Mouse (Mus musculus) liver, postnatal 0 days (tissue): ENCODE measurements around the gene Sox5. TPM values are rescaled to one million over a fixed set of nuclear protein-coding genes. Genes with fewer than 3 reads are reported as not detected.

Source experiments
- ATAC-seq: fragments of 200-750 bp; cut with Nextera tagmentation; 2 replicates; pipeline ENCODE4 v1.8.0; 2017; ENCODE audit warnings: mild to moderate bottlenecking, moderate library complexity
- DNase-seq: peaks from one replicate; pipeline ENCODE4 v3.0.0-alpha.2; 2016
- H3K27ac ChIP-seq: fragments of 300-500 bp; sonication (generic); 2 replicates; pipeline ENCODE4 v1.5.1; 2014; ENCODE audit warnings: antibody characterized with exemption, moderate library complexity, mild to moderate bottlenecking, low read depth
- H3K27me3 ChIP-seq: fragments of 300-500 bp; sonication (generic); 2 replicates; pipeline ENCODE4 v1.6.1; 2014; ENCODE audit warnings: low read length, control low read depth, mixed read lengths; ENCODE audit not compliant: insufficient read depth
- H3K36me3 ChIP-seq: fragments of 300-500 bp; sonication (generic); replicated peaks from 2 replicates; pipeline ENCODE4 v1.6.1; 2014; ENCODE audit warnings: mild to moderate bottlenecking, control low read depth, low read length, moderate library complexity, mixed read lengths; ENCODE audit not compliant: insufficient read depth
- H3K4me1 ChIP-seq: fragments of 300-500 bp; sonication (generic); 2 replicates; pipeline ENCODE4 v1.6.1; 2014; ENCODE audit warnings: antibody characterized with exemption, mild to moderate bottlenecking, control low read depth; ENCODE audit not compliant: insufficient read depth
- H3K4me2 ChIP-seq: fragments of 300-500 bp; sonication (generic); 2 replicates; pipeline ENCODE4 v1.6.1; 2014; ENCODE audit warnings: low read depth, mild to moderate bottlenecking, low read length, moderate library complexity, mixed read lengths
- H3K4me3 ChIP-seq: fragments of 300-500 bp; sonication (generic); 2 replicates; pipeline ENCODE4 v1.5.1; 2014; ENCODE audit warnings: low read depth, low read length
- H3K9ac ChIP-seq: fragments of 300-500 bp; sonication (generic); replicated peaks from 2 replicates; pipeline ENCODE4 v1.6.1; 2014; ENCODE audit warnings: mild to moderate bottlenecking, moderate library complexity
- H3K9me3 ChIP-seq: fragments of 300-500 bp; sonication (generic); 2 replicates; pipeline ENCODE4 v1.6.1; 2016; ENCODE audit warnings: mild to moderate bottlenecking, control low read depth, low read length, mixed read lengths
- CTCF ChIP-seq: sonication (generic); IDR thresholded peaks from 2 replicates; pipeline ENCODE4 v1.5.1; 2016; ENCODE audit warnings: antibody characterized with exemption, low read depth
- EP300 ChIP-seq: IDR thresholded peaks from 2 replicates; pipeline ENCODE4 v1.6.1; 2016; ENCODE audit warnings: antibody characterized with exemption, low read depth, mild to moderate bottlenecking
- WGBS: fragments of 180-500 bp; shearing (Covaris S2); extraction: QIAGEN DNeasy Blood & Tissue Kit; methylation state at CpG from one replicate; pipeline ENCODE4 v1.1.7; 2014; ENCODE audit not compliant: insufficient replicate concordance; 5-methylcytosine and 5-hydroxymethylcytosine counted together
- polyA plus RNA-seq: library from polyadenylated mRNA; unstranded; fragments of >200 nt; fragmentation: Nextera tagmentation; extraction: Ambion mirVana; gene quantifications from 2 replicates; pipeline ENCODE4 v1.2.1, GENCODE M21; 2015

Sox5 gene
- polyA plus RNA-seq, 1 experiment from 2014 or later = 7.5 TPM

- H3K9ac ChIP-seq = no peak overlapping the region
- H3K4me1 ChIP-seq = peaks cover 8% of the 10 kb centered on the region; the same call in 1 of the 2 replicates
- H3K27ac ChIP-seq = no peak overlapping the region
- no peaks in the 10 kb centered on the region for H3K27me3 ChIP-seq
- no peaks in the 10 kb centered on the region for H3K36me3 ChIP-seq
- TF ChIP-seq EP300 (no peak), CTCF (no peak)
- no peak overlapping the region for H3K4me2 ChIP-seq
- DNase-seq = no peak
- 69% methylated on average over 4 of the region's 4 CpGs for WGBS
- ATAC-seq = no peak
- no peaks in the 10 kb centered on the region; the same call in 1 of the 2 replicates for H3K9me3 ChIP-seq
- H3K4me3 ChIP-seq = no peak overlapping the region
Measured at GRCm38 (mm10) chr6:144332027-144332426, 449.8 kb downstream of the Sox5 start.

DNA sequence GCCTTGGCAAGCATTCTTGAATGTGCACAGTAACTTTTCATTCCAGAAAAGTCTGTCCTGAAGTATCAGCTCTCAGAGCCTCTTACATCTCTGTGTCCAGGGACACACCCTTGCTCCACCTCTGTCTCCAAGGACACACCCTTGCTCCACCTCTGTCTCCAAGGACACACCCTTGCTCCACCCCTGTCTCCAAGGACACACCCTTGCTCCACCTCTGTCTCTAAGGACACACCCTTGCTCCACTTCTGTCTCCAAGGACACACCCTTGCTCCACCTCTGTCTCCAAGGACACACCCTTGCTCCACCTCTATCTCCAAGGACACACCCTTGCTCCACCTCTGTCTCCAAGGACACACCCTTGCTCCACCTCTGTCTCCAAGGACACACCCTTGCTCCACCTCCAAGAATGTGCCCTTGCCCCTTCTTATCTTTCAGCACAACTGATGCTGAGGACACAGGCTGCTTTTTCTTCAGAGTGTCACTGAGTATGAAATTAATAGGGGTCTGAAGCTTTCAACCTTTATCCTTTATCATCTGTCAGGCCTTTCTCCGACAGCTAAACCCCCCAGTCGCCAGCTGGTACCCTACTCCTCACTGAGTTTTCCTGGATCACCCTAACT, 452.4 kb downstream of the Sox5 start:
- Histone ChIP-seq H3K4me2 (no peak overlapping the region), H3K27ac (no peak overlapping the region), H3K27me3 (no peaks in the 10 kb centered on the region), H3K4me1 (peaks cover 3% of the 10 kb centered on the region; the same call in 1 of the 2 replicates), H3K9me3 (no peaks in the 10 kb centered on the region; the same call in 1 of the 2 replicates), H3K36me3 (no peaks in the 10 kb centered on the region), H3K9ac (no peak overlapping the region), H3K4me3 (no peak overlapping the region)
- ATAC-seq (no peak), DNase-seq (no peak)
- WGBS = 50% methylated on average over 2 of the region's 2 CpGs
- TF ChIP-seq EP300 (no peak), CTCF (no peak)

- no peak overlapping the region for H3K27ac ChIP-seq
- no peak overlapping the region for H3K9ac ChIP-seq
- no peaks in the 10 kb centered on the region for H3K27me3 ChIP-seq
- H3K4me1 ChIP-seq = peaks cover 3% of the 10 kb centered on the region; the same call in 1 of the 2 replicates
- 74% methylated on average over 4 of the region's 4 CpGs for WGBS
- H3K36me3 ChIP-seq = no peaks in the 10 kb centered on the region
- DNase-seq (no peak), ATAC-seq (no peak)
- H3K4me2 ChIP-seq = no peak overlapping the region
- TF ChIP-seq EP300 (no peak), CTCF (no peak)
- H3K4me3 ChIP-seq = no peak overlapping the region
- no peaks in the 10 kb centered on the region; the same call in 1 of the 2 replicates for H3K9me3 ChIP-seq
Measured at GRCm38 (mm10) chr6:144328779-144329178, 453.0 kb downstream of the Sox5 start.

DNA sequence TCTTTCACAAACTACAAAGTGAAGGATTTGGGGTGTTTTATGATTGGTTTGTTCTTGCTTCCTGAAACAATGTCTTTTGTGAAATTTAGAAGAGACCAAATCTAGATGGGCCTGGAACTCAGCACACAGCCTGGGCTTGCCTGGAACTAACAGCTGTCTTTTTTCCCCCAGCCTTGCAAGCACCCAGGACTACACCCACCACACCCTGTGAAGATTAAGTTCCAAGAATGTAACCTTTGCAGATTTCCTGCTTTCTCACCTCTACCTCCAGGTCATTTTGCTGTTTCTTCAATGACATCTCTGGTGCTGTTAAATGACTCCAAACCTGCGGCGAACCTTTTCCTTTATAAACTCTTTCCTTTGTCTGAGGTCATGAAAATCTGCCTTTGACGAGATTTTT, 455.0 kb downstream of the Sox5 start:
- H3K36me3 ChIP-seq = no peaks in the 10 kb centered on the region
- no peak overlapping the region for H3K4me2 ChIP-seq
- H3K4me1 ChIP-seq = no peaks in the 10 kb centered on the region
- WGBS = 76% methylated on average over 3 of the region's 3 CpGs
- H3K9me3 ChIP-seq = no peaks in the 10 kb centered on the region; the same call in 1 of the 2 replicates
- DNase-seq (no peak), ATAC-seq (no peak)
- no peak overlapping the region for H3K27ac ChIP-seq
- no peak overlapping the region for H3K9ac ChIP-seq
- H3K27me3 ChIP-seq = no peaks in the 10 kb centered on the region
- no peak for TF ChIP-seq EP300
- TF ChIP-seq CTCF = no peak
- H3K4me3 ChIP-seq = no peak overlapping the region

GRCm38 (mm10) chr6:144323372-144323771, 458.4 kb downstream of the Sox5 start:
- no peak overlapping the region for H3K27ac ChIP-seq
- no peaks in the 10 kb centered on the region for H3K4me1 ChIP-seq
- WGBS = 73% methylated on average over 4 of the region's 4 CpGs
- H3K27me3 ChIP-seq = no peaks in the 10 kb centered on the region
- ATAC-seq (no peak), DNase-seq (no peak)
- no peaks in the 10 kb centered on the region for H3K36me3 ChIP-seq
- H3K9ac ChIP-seq = no peak overlapping the region
- TF ChIP-seq CTCF (no peak), EP300 (no peak)
- H3K4me3 ChIP-seq = no peak overlapping the region
- no peak overlapping the region for H3K4me2 ChIP-seq
- no peaks in the 10 kb centered on the region for H3K9me3 ChIP-seq

- Histone ChIP-seq H3K4me3 (no peak overlapping the region), H3K4me2 (no peak overlapping the region), H3K9me3 (no peaks in the 10 kb centered on the region), H3K27me3 (no peaks in the 10 kb centered on the region), H3K4me1 (no peaks in the 10 kb centered on the region), H3K27ac (no peak overlapping the region), H3K36me3 (no peaks in the 10 kb centered on the region), H3K9ac (no peak overlapping the region)
- TF ChIP-seq CTCF = no peak
- TF ChIP-seq EP300 = no peak
- 86% methylated on average over 13 of the region's 13 CpGs for WGBS
- DNase-seq = no peak
- ATAC-seq = no peak
Measured at GRCm38 (mm10) chr6:144322297-144323047, 459.3 kb downstream of the Sox5 start.
